Mouse (Mus musculus) liver, embryonic 14.5 days (tissue): ENCODE data around the gene Tmem11.

Source experiments
- CTCF ChIP-seq: IDR thresholded peaks from 2 replicates; pipeline ENCODE4 v1.5.1; 2016; ENCODE audit warnings: antibody characterized with exemption, low read depth, control low read depth
- EP300 ChIP-seq: IDR thresholded peaks from 2 replicates; pipeline ENCODE4 v1.6.1; 2016; ENCODE audit warnings: antibody characterized with exemption, low read depth

DNA sequence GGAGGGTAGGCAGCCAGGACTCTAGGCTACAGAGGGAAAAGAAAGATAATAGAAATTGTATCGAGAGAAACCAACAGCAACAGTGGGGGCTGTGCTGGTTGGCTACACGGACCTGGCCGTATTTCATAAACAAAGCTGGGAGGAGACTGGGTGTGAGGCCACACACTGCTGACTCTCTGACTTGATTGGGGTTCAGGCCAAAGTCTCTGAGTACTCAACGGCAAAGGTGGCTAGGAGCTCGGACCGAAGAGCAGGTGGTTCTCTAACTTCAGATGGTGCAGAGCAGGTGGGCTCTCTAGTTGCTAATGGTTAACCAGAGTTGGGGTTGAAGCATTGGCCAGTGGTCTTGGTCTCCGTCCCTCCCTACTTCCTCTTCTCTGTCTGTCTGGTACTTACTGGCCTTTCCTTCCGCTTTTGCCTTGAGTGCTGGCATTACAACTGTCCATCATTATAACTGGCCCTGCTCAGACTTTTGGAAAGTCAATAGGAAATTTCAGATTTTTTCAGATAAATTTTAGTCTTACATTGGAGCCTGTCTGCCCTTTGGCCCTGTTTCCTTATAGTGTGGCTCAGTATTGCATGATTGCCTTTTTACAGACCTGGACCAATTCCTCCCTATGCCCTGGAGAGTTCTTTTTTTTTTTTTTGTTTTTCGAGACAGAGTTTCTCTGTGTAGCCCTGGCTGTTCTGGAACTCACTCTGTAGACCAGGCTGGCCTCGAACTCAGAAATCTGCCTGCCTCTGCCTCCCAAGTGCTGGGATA, 41.2 kb downstream of the Tmem11 start:
- TF ChIP-seq CTCF (no peak), EP300 (no peak)
